Mouse (Mus musculus) small intestine, adult 2 months (tissue): ENCODE measurements around the gene Dtx1. TPM values are rescaled to one million over a fixed set of nuclear protein-coding genes. Genes with fewer than 3 reads are reported as not detected.

ENCODE experiments used
- H3K27ac ChIP-seq: fragments of 200-500 bp; 2 replicates; pipeline ENCODE4 v1.5.1; 2012; ENCODE audit warnings: low read depth, low read length, control low read depth, inconsistent platforms; ENCODE audit not compliant: insufficient read depth
- H3K27me3 ChIP-seq: fragments of 200-500 bp; 2 replicates; pipeline ENCODE4 v1.6.1; 2012; ENCODE audit warnings: mild to moderate bottlenecking, moderate library complexity, low read length, inconsistent platforms; ENCODE audit not compliant: control insufficient read depth, insufficient read depth
- H3K36me3 ChIP-seq: fragments of 200-500 bp; 2 replicates; pipeline ENCODE4 v1.6.1; 2012; ENCODE audit warnings: mild to moderate bottlenecking, low read length, control low read depth, inconsistent platforms; ENCODE audit not compliant: control insufficient read depth, insufficient read depth
- H3K4me1 ChIP-seq: fragments of 200-500 bp; 2 replicates; pipeline ENCODE4 v1.6.1; 2012; ENCODE audit warnings: low read length, inconsistent platforms, mixed read lengths; ENCODE audit not compliant: control insufficient read depth, insufficient read depth, insufficient read length
- H3K4me3 ChIP-seq: fragments of 200-500 bp; 2 replicates; pipeline ENCODE4 v1.5.1; 2012; ENCODE audit warnings: low read depth, mild to moderate bottlenecking, control low read depth, inconsistent platforms, low read length, moderate library complexity
- CTCF ChIP-seq: fragments of 200-500 bp; IDR thresholded peaks from 2 replicates; pipeline ENCODE4 v1.5.1; 2012; ENCODE audit warnings: low read depth, mild to moderate bottlenecking, control low read depth, inconsistent platforms, low read length, moderate library complexity, mixed read lengths; ENCODE audit not compliant: insufficient replicate concordance, insufficient read length; ENCODE audit errors: extremely low read depth
- POLR2A ChIP-seq: fragments of 200-500 bp; IDR thresholded peaks from 2 replicates; pipeline ENCODE4 v1.6.1; 2012; ENCODE audit warnings: low read depth, mild to moderate bottlenecking, control low read depth, inconsistent platforms, low read length, moderate library complexity
- WGBS: fragments of 180-500 bp; shearing (Covaris S2); methylation state at CpG from one replicate; pipeline ENCODE4 v1.1.7; 2018; 5-methylcytosine and 5-hydroxymethylcytosine counted together
- polyA plus RNA-seq: library from polyadenylated mRNA; depleted of rRNA; stranded (reverse); fragments of >200 nt; gene quantifications from 2 replicates; pipeline ENCODE4 v1.2.3, GENCODE M21; 2012

Dtx1 gene
- polyA plus RNA-seq, 1 experiment: 31.1 TPM

- TF ChIP-seq CTCF (no peak), POLR2A (no peak)
- Histone ChIP-seq H3K4me1 (no peaks in the 10 kb centered on the region), H3K36me3 (no peaks in the 10 kb centered on the region), H3K4me3 (no peak overlapping the region), H3K27ac (no peak overlapping the region), H3K27me3 (no peaks in the 10 kb centered on the region)
- 71% methylated on average over 14 of the region's 14 CpGs for WGBS
Measured at GRCm38 (mm10) chr5:120734380-120734990, 22.8 kb upstream of the Dtx1 start.

GRCm38 (mm10) chr5:120733696-120734095 is 22.0 kb upstream of the Dtx1 start:
- WGBS: 87% methylated on average over 3 of the region's 3 CpGs
- Histone ChIP-seq H3K27ac (no peak overlapping the region), H3K4me1 (no peaks in the 10 kb centered on the region), H3K4me3 (no peak overlapping the region), H3K27me3 (no peaks in the 10 kb centered on the region), H3K36me3 (no peaks in the 10 kb centered on the region)
- TF ChIP-seq POLR2A (no peak), CTCF (no peak)

- H3K4me1 ChIP-seq: no peaks in the 10 kb centered on the region
- H3K36me3 ChIP-seq: no peaks in the 10 kb centered on the region
- no peak overlapping the region for H3K4me3 ChIP-seq
- 65% methylated on average over 1 of the region's 1 CpGs for WGBS
- TF ChIP-seq CTCF (no peak), POLR2A (no peak)
- no peak overlapping the region for H3K27ac ChIP-seq
- no peaks in the 10 kb centered on the region for H3K27me3 ChIP-seq
Measured at GRCm38 (mm10) chr5:120732740-120733139, 21.0 kb upstream of the Dtx1 start.

GRCm38 (mm10) chr5:120729319-120729718 is 17.6 kb upstream of the Dtx1 start:
- WGBS: 64% methylated on average over 10 of the region's 10 CpGs
- no peak for TF ChIP-seq POLR2A
- no peak for TF ChIP-seq CTCF
- no peak overlapping the region for H3K27ac ChIP-seq
- H3K36me3 ChIP-seq: no peaks in the 10 kb centered on the region
- H3K27me3 ChIP-seq: no peaks in the 10 kb centered on the region
- no peaks in the 10 kb centered on the region for H3K4me1 ChIP-seq
- H3K4me3 ChIP-seq: no peak overlapping the region

DNA sequence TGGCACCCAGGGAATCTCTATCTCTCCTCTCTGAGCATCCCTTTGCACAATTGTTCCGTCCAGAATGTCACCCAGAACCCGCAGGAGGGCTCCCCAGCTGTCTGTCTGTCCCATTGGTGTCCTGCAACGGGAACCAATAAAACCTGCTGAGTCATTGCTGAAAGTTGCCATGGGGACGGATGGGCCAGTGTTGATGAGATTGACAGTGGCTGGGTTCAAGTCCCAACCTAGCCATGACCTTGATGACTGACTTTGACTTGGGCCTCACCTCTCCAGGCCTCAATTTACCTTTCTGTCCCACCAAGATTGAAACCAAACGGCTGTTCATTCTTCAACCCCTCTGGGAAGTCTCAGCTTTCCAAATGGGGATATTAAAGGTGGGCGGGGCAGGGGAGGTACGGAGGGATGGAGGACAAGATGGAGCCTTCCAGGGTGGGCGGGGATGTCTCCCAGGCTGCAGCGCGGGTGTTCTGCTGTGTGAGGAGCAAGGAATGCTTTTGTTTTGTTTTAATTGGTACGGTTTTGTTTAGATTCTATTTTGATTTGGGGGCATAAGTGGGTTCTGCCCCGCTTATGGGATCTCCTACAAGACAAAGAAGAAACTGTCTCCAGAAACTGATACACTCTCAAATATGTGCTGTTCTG is 14.2 kb upstream of the Dtx1 start:
- TF ChIP-seq CTCF: no peak
- TF ChIP-seq POLR2A: no peak
- Histone ChIP-seq H3K27ac (no peak overlapping the region), H3K4me1 (no peaks in the 10 kb centered on the region), H3K27me3 (no peaks in the 10 kb centered on the region), H3K4me3 (no peak overlapping the region), H3K36me3 (no peaks in the 10 kb centered on the region)
- 49% methylated on average over 12 of the region's 12 CpGs for WGBS

- WGBS: 49% methylated on average over 7 of the region's 7 CpGs
Measured at GRCm38 (mm10) chr5:120721005-120721404, 9.3 kb upstream of the Dtx1 start.

GRCm38 (mm10) chr5:120718600-120719378 is 7.1 kb upstream of the Dtx1 start:
- no peak for TF ChIP-seq CTCF
- no peak for TF ChIP-seq POLR2A
- H3K4me1 ChIP-seq: no peaks in the 10 kb centered on the region

More at GRCm38 (mm10) chr5:120721005-120721404, 9.3 kb upstream of the Dtx1 start:
- Histone ChIP-seq H3K4me3 (no peak overlapping the region), H3K36me3 (no peaks in the 10 kb centered on the region), H3K4me1 (no peaks in the 10 kb centered on the region), H3K27ac (no peak overlapping the region), H3K27me3 (no peaks in the 10 kb centered on the region)
- no peak for TF ChIP-seq CTCF
- no peak for TF ChIP-seq POLR2A

More at GRCm38 (mm10) chr5:120718600-120719378, 7.1 kb upstream of the Dtx1 start:
- Histone ChIP-seq H3K4me3 (no peak overlapping the region), H3K36me3 (no peaks in the 10 kb centered on the region), H3K27me3 (0 out of 2 replicates have a peak, but pooled peaks cover under 1% of the 10 kb centered on the region), H3K27ac (no peak overlapping the region)
- 40% methylated on average over 15 of the region's 15 CpGs for WGBS
